Mouse (Mus musculus) c-Kit-negative CD71-positive TER-119-positive erythroid progenitor cells, embryonic 14.5 days (primary cell): ENCODE measurements around the gene Ablim1.

Experiments
- DNase-seq: peaks from one replicate; pipeline ENCODE4 v3.0.0-alpha.2; 2013; ENCODE audit warnings: low read depth, low spot score

Ablim1 gene

GRCm38 (mm10) chr19:57188553-57188952 is 126.2 kb downstream of the Ablim1 start:
- no peak for DNase-seq

DNA sequence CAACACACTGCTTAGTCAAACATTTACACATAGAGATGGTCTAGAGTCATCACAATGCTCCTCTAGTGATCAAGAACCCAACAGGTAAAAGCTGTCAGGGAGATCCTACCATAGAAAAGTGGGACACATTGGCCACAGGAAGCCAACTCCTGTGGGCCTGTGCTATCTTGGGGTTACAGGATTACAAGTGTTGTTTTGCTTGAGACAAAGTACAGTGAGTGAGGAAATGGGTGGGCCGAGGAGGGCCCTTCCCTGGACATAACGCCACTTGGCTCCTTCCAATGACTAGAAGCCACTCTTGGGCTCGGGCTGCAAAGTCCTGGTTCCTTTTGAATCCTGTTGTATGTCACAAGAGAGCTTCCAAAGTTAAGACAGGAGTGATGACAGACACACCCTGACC is 129.7 kb downstream of the Ablim1 start:
- DNase-seq = no peak

- DNase-seq = no peak
Observed at GRCm38 (mm10) chr19:57182938-57183720, 131.6 kb downstream of the Ablim1 start.

- no peak for DNase-seq
Observed at GRCm38 (mm10) chr19:57181852-57182528, 132.7 kb downstream of the Ablim1 start.

GRCm38 (mm10) chr19:57181317-57181716 is 133.4 kb downstream of the Ablim1 start:
- no peak for DNase-seq

- no peak for DNase-seq
Observed at GRCm38 (mm10) chr19:57180908-57181307, 133.8 kb downstream of the Ablim1 start.

- DNase-seq = no peak
Observed at GRCm38 (mm10) chr19:57180333-57180732, 134.4 kb downstream of the Ablim1 start.

DNA sequence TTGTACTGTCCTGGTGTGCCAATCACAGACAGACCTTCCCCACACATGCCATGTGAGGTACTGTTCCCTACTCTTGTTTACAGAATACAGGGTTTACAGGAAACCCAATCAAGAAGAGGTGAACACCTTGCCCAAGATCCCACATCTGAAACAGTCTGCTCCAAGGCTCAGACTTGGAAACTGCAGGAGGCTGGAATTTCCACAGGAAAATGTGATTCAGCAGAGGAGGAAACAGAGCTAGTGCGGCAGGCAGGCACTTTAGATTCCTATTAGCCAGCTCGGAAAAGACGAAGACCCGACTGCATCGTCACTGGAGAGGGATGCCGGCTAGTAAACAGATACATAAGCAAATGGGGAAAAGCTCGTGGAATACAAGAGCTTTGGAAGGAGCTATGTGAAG is 135.4 kb downstream of the Ablim1 start:
- no peak for DNase-seq

DNA sequence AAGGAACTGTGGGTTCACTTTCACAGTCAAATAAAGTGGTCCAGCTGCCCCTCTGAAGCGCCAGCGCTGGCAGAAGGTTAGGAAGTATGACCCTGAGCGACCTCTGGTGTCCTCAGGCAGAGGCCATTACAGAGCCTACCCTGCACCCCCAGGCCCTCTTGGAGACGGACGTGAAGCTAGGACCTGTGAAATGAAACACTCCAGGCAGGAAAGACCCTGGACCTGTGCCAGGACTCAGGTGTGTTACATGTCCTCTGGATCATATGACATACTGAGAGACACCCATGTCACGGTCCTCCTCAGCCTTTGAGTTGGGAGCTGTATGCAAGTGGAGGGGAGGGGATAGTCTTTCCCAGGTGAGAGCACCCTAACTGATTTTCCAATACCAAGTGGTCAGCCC is 137.4 kb downstream of the Ablim1 start:
- DNase-seq = no peak

DNA sequence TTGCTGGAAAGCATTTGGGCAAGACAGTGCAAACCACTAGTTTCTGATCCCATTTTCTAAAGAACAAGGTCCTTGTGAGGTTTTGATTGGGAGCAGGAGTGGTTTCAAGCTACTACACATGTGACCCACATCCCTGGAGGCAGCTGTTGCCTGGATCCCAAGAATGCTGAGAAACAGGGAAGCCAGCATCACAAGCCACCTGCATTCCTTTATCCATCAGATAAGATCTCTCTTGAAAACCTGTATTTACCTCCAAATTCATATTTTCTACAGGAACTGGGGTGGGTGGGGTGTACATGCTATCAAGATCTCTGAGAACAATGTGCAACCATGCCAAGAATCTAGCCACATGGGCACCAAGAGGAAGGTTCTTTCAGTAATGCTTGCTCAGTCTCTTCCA is 139.6 kb downstream of the Ablim1 start:
- DNase-seq = no peak

DNA sequence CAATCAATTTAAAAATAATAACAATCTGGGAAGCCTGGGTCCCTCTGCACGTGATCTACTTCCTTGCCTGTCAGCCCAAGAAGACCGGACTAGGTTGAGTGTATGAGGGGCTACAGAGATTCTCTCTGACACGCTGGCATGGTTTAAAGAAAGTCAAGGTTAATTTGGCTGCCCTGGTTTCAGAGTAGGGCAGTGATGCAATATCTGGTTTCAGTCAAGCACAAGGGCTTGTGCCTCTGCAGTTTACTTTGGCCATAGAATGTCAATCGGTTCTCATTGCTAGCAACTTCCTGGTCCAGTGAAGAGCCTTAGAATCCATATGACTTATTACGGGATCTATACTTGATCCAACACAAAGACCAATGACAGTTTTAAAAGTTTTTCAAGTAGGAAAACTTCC is 140.2 kb downstream of the Ablim1 start:
- no peak for DNase-seq

- DNase-seq = no peak
Observed at GRCm38 (mm10) chr19:57174045-57174444, 140.7 kb downstream of the Ablim1 start.

DNA sequence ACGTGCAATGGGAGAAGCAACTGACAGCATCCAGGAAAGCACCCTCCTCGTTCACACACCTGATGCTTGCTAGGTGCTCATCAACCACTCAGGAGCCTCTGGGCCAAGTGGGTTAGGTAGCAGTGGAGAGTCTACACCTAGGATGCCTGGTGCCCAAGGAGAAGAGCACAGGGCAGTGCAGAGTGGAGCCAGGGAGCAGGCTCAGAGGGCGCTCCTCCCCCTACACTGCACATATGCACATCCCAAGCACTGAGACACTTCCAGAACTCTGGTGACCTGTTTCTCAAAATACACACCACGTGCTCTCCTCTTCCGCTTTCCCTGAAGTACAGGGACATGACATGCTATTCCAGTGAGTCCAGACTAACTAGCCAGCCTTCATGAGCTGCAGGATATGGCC is 142.4 kb downstream of the Ablim1 start:
- no peak for DNase-seq

DNA sequence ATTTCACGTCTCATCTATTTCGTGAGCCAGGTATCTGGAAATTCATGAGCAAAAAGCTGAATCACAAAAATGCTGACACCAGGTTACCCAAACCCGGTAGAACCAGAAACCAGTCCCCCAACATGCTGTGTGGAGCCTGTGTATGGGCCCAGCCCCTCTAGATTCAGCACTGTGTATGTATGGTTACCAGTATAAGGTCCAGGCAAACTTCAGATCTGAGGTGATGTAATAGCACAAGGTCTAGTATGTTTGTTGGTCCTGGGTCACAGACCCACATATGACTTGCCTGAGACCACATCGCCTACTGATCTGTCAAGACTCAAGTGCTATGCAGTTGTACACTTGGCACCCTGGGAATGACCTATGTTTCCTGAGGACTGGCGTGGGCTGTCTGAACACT is 143.8 kb downstream of the Ablim1 start:
- no peak for DNase-seq

DNA sequence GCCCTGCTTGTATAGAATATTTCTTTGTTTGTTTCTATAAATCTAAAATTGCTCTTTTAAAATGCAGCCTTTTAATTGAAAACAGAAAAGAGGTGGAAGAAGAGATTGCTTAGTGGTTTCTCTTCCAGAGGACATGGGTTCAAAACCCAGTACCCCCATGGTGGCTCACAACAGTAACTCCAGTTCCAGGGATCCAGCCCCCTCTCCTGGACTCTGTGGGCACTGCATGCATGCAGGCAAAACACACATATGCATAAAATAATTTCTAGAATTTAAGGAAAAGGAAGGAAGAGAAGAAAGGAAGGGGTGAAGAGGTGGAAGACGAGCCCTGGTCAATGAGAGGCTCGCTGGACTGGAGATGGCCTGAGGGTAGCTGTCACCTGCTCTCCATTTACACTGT is 145.2 kb downstream of the Ablim1 start:
- no peak for DNase-seq

DNA sequence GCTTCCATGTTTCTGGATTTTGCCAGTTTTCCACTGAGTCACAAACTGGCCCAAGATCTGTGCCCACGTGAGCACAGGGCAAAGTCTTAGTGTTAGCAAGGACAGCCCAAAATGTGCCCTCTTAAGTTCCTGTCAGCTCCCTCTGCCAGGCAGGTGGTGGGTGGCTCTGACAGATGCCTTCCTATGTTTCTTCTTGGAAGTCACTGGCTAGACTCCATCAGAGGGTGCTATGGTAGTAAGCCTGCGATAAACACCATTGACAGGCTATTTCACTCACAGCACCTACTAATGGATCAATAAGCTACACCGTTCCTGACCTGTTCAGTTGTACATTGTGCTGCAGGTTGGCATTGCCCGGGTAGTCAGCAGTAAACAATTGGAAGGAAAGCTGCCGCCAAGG is 147.0 kb downstream of the Ablim1 start:
- no peak for DNase-seq

DNA sequence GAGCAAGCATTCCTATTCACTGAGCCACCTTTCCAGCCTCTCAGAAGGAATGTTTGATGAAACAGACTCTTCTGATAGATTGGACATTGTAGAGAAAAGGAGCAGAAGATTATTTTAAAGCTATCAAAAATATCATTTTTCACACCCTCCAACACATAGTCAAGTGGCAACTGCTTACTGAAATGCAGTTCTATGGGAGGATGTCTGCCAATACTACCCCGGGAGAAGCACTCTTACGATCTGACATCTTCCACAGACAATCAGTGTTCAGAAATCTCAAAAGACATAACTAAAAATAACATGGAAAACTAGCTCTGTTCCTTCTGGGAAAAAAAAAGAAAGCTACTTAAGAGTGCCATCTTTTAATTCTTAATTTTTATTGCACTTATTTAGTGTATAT is 149.8 kb downstream of the Ablim1 start:
- no peak for DNase-seq

GRCm38 (mm10) chr19:57163315-57163714 is 151.4 kb downstream of the Ablim1 start:
- no peak for DNase-seq

GRCm38 (mm10) chr19:57161978-57162727 is 152.6 kb downstream of the Ablim1 start:
- no peak for DNase-seq

- no peak for DNase-seq
Observed at GRCm38 (mm10) chr19:57161010-57161660, 153.6 kb downstream of the Ablim1 start.

- DNase-seq = no peak
Observed at GRCm38 (mm10) chr19:57157731-57158343, 156.9 kb downstream of the Ablim1 start.
